Mouse (Mus musculus): ENCODE data around the gene Trio. TPM values are rescaled to one million over a fixed set of nuclear protein-coding genes. Genes with fewer than 3 reads are reported as not detected.

Gene Trio
- polyA plus RNA-seq, 1 experiment, result 12.0 TPM

DNA sequence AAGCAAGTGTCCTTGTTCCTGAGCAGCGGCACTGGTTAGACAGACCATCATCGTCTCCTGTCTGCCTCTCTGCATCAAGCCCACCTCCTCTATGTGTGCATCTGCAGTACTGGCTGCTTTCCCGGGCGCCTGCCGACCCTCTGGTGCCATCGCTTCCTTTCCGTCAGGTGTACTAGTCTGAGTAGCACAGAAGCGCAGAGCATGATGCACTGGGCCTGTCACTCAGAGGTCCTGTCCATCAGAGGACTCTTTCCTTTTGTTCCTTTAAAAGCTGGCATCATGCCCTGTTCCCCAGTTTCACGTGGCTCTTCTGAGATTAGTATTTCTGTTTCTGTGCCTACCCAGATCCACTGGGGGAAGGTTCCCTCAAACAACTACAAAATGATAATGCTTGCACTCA lies 67.8 kb downstream of the Trio start:
- no peak for DNase-seq (ENCODE audit: low read depth, low spot score)

GRCm38 (mm10) chr15:27955614-27956013 lies 70.0 kb downstream of the Trio start:
- WGBS, result 75% methylated on average over 11 of the region's 11 CpGs
- no peak for DNase-seq (ENCODE audit: low read depth, low spot score)

More for the DNA sequence above, 67.8 kb downstream of the Trio start:
- WGBS, result 78% methylated on average over 9 of the region's 9 CpGs

DNA sequence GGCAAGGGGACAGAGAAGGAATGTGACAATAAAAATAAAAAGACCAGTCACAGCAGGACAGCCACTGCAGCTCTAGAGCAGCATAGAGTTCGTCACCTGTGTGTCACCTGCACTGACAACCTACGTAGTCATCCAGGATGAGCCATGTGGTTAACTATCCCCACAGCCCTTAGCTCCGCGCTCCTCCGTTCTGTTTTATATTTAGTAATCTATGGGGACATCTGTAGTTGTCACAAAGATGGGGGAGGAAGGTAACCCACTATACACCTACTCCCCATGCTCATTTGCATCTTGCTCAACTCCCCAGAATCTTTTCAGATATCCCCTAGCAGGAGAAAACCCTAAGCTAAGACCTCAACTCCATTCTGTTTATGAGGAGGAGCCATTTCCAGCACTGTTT lies 71.3 kb downstream of the Trio start:
- 94% methylated on average over 5 of the region's 5 CpGs for WGBS
- DNase-seq (ENCODE audit: low read depth, low spot score), result no peak

- no peak for DNase-seq (ENCODE audit: low read depth, low spot score)
- 77% methylated on average over 3 of the region's 3 CpGs for WGBS
Observed at GRCm38 (mm10) chr15:27953570-27953969, 72.1 kb downstream of the Trio start.

DNA sequence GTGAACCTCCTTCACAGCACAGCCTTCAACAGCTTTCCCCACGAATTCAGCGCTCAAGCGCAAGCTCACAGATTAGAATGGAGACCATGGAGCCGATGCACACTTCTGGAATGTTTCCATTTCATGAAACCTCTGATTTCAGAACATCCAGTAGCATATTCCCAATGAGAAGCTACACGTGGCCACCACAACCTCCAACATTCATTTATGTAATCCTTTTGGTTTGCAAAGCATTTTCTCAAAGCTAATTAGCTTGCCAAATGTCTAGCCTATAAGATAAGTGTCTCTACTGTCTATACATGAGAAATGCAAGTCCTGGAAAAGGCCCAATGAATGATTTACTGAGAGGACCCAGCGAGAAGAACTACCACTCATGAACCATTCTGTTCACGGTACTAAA lies 74.5 kb downstream of the Trio start:
- no peak for DNase-seq (ENCODE audit: low read depth, low spot score)
- whole genome bisulfite sequencing, result 90% methylated on average over 7 of the region's 7 CpGs

DNA sequence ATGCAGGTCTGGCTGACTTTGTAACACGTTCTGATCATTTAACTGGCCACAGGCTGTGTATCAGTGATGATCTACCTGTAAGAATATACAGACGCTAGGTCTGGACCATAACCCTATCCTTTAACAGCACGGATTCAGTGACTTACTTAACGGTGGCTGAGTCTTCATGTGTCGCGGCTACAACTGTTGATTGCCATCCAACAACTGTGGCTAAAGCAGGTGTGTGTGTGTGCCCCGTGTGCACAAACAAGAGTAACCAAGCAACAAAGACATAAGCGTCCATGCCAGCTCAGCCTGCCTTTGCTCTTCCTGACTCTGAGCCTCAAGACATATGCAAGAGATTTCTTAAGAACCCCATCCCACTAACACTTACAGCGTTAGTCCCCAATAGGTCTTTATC lies 76.5 kb downstream of the Trio start:
- no peak for DNase-seq (ENCODE audit: low read depth, low spot score)
- WGBS, result 82% methylated on average over 9 of the region's 9 CpGs

DNA sequence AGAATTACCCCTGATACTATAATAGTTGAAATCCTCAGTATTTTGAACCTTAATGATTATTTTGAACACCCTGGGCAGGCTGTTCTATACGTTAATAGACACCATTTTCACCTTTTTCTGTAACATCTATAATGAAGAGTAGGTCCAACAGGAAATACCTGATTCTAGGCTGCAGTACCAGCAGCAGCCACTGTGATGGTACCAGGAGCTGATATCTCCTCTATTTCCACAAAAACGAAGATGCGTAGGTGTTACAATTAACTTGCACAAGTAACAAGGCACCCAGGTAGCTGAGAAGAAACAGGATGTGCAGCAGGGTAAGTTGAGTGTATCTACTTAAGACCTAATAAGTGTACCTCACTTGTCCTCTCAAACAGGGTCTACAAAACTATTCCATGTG lies 77.8 kb downstream of the Trio start:
- DNase-seq (ENCODE audit: low read depth, low spot score), result no peak
- WGBS, result 94% methylated on average over 3 of the region's 3 CpGs

DNA sequence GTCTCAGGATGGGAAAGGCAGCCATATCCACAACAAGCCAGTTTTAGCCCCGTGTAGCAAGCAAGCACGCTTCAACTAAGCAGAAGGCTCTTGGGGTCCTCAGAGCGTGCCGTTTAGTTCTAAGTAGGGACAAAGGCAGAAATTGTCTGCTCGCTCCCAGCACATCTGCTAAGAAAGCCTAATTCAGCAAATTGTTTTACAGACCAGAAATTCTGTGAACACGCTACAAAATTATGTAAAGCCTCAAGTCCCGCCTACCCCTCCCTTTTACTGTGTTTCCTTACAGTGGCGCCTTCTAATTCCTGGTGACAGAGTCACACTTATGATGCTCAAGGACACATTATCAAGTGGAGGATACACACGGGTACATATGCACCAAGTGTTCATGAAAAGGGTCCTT lies 80.1 kb downstream of the Trio start:
- WGBS, result 71% methylated on average over 9 of the region's 9 CpGs
- DNase-seq (ENCODE audit: low read depth, low spot score), result no peak

GRCm38 (mm10) chr15:27944898-27945297 lies 80.8 kb downstream of the Trio start:
- WGBS, result 92% methylated on average over 11 of the region's 11 CpGs

DNA sequence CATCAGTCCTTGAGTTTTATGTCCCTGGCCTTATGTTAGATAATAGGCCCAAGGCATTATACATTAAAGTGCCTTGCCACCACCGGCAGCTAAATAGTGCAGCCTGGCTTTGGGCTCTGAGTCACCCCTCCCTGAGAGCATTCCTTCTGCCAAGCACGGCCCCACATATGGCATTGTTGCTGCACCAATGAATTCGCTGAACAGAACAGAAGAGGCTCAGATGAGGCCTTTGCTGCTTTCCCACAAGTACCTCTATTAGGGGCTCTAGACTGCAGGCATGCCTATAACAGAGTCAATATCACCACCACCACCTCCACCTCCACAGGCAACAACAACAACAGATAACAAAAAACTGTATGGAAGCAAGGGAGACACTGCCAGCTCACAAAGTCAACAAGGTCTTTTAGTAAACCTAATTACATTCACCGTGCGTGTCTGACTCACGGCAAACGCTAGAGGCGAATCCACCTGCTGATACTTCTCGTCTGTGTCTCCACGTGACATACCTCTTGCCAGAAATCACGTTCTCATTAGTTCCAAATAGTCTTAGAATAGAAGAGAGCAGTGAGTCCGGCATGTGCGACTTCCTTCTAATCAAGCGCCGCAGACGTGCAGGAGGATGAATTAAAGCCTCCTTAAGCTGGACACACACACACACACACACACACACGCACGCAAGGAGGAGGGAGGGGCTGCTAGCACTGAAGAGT lies 82.0 kb downstream of the Trio start:
- WGBS, result 53% methylated on average over 18 of the region's 18 CpGs
- DNase-seq (ENCODE audit: low read depth, low spot score), result no peak

More at GRCm38 (mm10) chr15:27944898-27945297, 80.8 kb downstream of the Trio start:
- DNase-seq (ENCODE audit: low read depth, low spot score), result no peak

- DNase-seq (ENCODE audit: low read depth, low spot score), result no peak
- WGBS, result 70% methylated on average over 11 of the region's 11 CpGs
Observed at GRCm38 (mm10) chr15:27942148-27942847, 83.3 kb downstream of the Trio start.

DNA sequence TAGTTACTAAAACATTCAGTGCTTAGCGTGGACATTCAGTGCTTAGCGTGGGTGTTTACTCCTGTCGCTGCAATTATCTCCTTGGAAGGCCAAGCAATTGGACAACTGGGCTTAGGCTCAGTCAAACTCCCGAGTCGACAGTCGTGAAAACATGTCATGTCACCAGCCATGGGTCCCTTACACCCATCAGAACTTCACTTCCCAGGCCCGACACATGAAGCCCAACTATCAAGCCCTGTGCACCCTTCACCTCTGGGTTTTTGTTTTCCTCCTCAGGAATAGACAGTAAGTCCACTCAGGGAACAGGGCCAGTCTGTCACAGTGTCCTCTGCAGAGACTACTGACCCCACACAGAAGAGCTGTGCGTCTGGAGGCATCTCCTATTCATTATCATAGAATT lies 84.2 kb downstream of the Trio start:
- 70% methylated on average over 8 of the region's 8 CpGs for whole genome bisulfite sequencing
- no peak for DNase-seq (ENCODE audit: low read depth, low spot score)

DNA sequence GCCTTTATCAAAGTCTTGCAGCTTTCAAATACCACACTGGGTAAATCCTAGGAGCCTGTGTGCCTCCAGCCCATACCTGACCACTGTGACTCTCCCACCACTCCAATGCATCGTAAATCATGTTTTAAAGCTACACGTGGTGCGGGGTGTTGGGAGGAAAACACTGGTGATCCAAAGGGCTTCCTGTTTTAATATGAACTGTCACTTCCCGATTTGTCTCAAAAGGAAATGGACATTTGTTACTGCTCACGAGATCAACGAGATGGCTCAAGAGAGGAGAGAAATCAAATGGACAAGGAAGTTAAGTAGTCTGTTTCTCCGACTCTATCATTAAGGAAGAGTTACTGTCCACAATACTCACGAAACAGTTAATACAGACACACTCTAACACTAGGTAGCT lies 84.6 kb downstream of the Trio start:
- 55% methylated on average over 8 of the region's 8 CpGs for WGBS
- DNase-seq (ENCODE audit: low read depth, low spot score), result no peak

- no peak for DNase-seq (ENCODE audit: low read depth, low spot score)
- WGBS, result 49% methylated on average over 4 of the region's 4 CpGs
Observed at GRCm38 (mm10) chr15:27940032-27940431, 85.6 kb downstream of the Trio start.

DNA sequence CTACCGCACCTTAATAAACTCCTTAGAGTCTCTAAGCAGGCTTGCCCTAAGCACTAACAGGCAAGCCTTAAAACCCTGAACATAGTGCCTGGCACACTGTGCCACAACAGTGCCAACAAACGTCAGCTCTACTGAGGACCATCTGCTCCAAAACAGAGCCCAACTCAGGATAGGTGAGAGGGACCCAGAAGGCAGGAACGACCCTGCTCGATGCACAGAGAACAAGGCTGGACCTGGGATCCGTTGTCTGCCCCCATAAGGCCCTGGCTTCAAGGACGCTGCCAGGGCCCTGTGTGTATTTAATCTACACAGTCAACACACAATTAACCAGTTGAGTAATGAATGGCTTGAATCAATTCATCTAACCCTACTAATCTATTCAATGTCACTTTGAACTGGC lies 86.8 kb downstream of the Trio start:
- no peak for DNase-seq (ENCODE audit: low read depth, low spot score)
- WGBS, result 68% methylated on average over 6 of the region's 6 CpGs

GRCm38 (mm10) chr15:27937861-27938833 lies 87.5 kb downstream of the Trio start:
- no peak for DNase-seq (ENCODE audit: low read depth, low spot score)
- WGBS, result 35% methylated on average over 24 of the region's 24 CpGs

DNA sequence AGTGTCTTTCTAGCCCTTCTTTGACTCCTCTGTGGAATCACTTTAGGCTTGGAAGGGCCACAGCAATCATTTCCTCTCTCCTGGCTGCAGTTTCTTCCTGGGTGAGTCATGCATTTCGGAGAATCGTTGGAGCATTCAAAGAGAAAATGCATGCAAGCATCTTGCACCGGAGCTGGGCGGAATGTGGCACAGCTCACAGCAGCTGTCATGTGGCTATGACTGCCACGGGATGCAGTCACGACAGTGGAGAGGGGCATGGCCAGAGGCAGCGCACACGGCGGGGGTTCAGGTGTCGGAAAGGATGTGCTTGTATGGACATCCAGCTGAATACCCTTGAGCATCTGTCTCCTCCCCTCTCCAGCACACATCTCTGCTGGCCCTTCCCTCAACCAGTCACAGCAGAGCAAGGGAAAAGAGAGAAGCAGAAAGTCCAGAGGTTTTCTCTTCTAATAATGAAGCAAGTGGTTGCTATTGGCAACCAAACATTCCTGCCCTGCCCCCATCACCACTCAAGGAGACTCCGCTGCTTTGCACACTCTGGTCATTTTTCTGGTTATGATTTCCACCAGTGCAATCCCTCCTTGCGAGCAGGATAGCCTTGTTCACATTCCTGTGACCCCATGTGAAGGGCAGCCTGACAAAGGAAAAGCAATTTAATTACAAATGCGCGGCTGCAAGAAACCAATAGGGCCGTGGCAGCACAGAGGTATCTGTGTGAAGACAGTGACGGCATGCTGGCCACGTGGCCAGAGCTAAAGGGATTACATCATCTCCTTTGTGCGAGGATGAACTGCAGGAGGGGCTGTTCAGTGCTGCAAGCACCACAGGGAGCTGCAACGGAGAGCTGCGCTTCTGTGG lies 88.4 kb downstream of the Trio start:
- DNase-seq (ENCODE audit: low read depth, low spot score), result no peak
- 45% methylated on average over 20 of the region's 20 CpGs for WGBS

GRCm38 (mm10) chr15:27935772-27936746 lies 89.6 kb downstream of the Trio start:
- no peak for DNase-seq (ENCODE audit: low read depth, low spot score)
- 88% methylated on average over 12 of the region's 12 CpGs for WGBS

Measured in large intestine, adult 2 months (tissue).